Mouse (Mus musculus) CD4-positive naive resting alpha-beta T cell, adult 76 days (primary cell): ENCODE measurements around the gene Klrc3. TPM values are rescaled to one million over a fixed set of nuclear protein-coding genes. Genes with fewer than 3 reads are reported as not detected.

Experiments
- total RNA-seq: library from RNA; stranded (reverse); gene quantifications from one replicate; pipeline ENCODE4 v1.2.4, GENCODE M21; 2023

Gene Klrc3
- total RNA-seq, result not detected

GRCm38 (mm10) chr6:129643237-129643636 lies at the start of gene Klrc3:
Klrc3 (minus strand) TSS chr6:129643337.

GRCm38 (mm10) chr6:129678873-129679272 lies 35.7 kb upstream of the Klrc3 start, which contains the start of gene Klrc1:
Klrc1 (minus strand) TSS chr6:129678973.

GRCm38 (mm10) chr6:129660589-129660988 lies 17.5 kb upstream of the Klrc3 start, which contains the start of gene Klrc2:
Klrc2 (minus strand) TSS chr6:129660689.

GRCm38 (mm10) chr6:129623735-129624134 lies 19.4 kb downstream of the Klrc3 start, which contains the start of gene Klrk1:
Klrk1 (minus strand) TSS chr6:129623864.

GRCm38 (mm10) chr6:129591508-129591907 lies 51.6 kb downstream of the Klrc3 start, which contains the start of gene Klrd1:
Klrd1 (plus strand) TSS chr6:129591782.

Other genes starting within 250 kb of the Klrc3 start
- not detected for gene Clec1b, start 246.0 kb downstream of the Klrc3 start, total RNA-seq
- gene Clec9a, start 234.5 kb downstream of the Klrc3 start, total RNA-seq, result 0.18 TPM
- gene Clec1a, start 191.3 kb downstream of the Klrc3 start, total RNA-seq, result not detected
- gene Olr1, start 136.2 kb downstream of the Klrc3 start, total RNA-seq, result not detected
- gene Tmem52b, start 130.8 kb downstream of the Klrc3 start, total RNA-seq, result not detected
- 12.1 TPM for gene Gabarapl1, start 110.2 kb downstream of the Klrc3 start, total RNA-seq
- 2.0 TPM for gene Klre1, start 65.4 kb downstream of the Klrc3 start, total RNA-seq
- gene Klrd1, start 51.6 kb downstream of the Klrc3 start, total RNA-seq, result 37.3 TPM
- 2.9 TPM for gene Klrk1, start 19.5 kb downstream of the Klrc3 start, total RNA-seq
- 3.6 TPM for gene Klrc2, start 17.4 kb upstream of the Klrc3 start, total RNA-seq
- 2.0 TPM for gene Klrc1, start 35.6 kb upstream of the Klrc3 start, total RNA-seq
- 0.97 TPM for gene Klri1, start 73.8 kb upstream of the Klrc3 start, total RNA-seq
- 1.1 TPM for gene Klri2, start 97.1 kb upstream of the Klrc3 start, total RNA-seq
- gene Gm156, start 140.9 kb upstream of the Klrc3 start, total RNA-seq, result not detected
- gene Gm17631, start 219.3 kb upstream of the Klrc3 start, total RNA-seq, result not detected
- 0.50 TPM for gene Klra17, start 233.3 kb upstream of the Klrc3 start, total RNA-seq